Mouse (Mus musculus) heart, adult 11 months (tissue): ENCODE results near the gene Morf4l1.
"Not testable (repeated sequence)": the region's sequence is repeated elsewhere in the genome, so short reads cannot be mapped to it uniquely, and the experiment has no call there.

Experiments
- DNase-seq: peaks from one replicate; pipeline ENCODE4 v3.0.0; 2022

The Morf4l1 gene

GRCm38 (mm10) chr9:90113651-90114566, 665 bp downstream of the Morf4l1 start:
- DNase-seq: peak; percentile 99

DNA sequence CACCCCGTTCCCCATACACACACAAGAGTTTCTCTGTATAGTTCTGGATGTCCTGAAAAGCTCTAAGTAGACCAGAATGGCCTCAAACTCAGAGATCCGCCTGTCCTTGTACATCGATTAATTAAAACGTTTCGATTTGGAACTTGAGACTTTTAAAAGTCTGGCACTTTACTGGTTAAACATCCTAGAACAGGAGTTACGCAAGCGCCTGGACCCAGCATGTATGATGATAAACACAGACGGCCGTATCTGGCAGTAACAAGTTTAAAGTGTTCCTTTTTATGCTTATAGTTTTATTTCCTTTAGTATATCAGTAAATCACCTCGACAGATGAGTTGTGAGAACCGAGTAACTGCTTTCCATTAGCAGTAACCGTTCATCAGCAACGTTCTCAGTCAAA, 1.4 kb downstream of the Morf4l1 start:
- peak; percentile 87 for DNase-seq

- DNase-seq: no peak
Observed at GRCm38 (mm10) chr9:90109386-90109785, 5.2 kb downstream of the Morf4l1 start.

GRCm38 (mm10) chr9:90108272-90108671, 6.3 kb downstream of the Morf4l1 start:
- peak; percentile 57 for DNase-seq

GRCm38 (mm10) chr9:90106915-90107314, 7.7 kb downstream of the Morf4l1 start:
- DNase-seq: no peak

GRCm38 (mm10) chr9:90105462-90105861, 9.1 kb downstream of the Morf4l1 start:
- DNase-seq: no peak

DNA sequence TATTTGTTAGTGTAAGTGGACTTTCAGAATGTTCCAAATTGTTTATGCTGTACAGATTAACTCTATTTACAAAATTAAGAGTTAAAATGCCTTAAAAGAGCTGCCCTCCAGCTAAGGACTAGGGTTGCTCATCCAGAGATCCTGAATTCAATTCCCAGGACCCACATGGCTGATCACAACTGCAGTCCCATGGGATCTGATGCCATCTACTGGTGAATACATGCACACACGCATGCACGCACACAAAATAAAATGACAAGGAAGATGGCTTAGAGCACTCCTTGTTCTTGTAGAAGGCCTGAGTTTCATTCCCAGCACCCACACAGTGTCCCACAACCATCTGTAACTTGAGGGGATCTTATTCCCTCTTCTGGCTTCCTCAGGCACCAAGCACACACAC, 13.8 kb downstream of the Morf4l1 start:
- DNase-seq: no peak

DNA sequence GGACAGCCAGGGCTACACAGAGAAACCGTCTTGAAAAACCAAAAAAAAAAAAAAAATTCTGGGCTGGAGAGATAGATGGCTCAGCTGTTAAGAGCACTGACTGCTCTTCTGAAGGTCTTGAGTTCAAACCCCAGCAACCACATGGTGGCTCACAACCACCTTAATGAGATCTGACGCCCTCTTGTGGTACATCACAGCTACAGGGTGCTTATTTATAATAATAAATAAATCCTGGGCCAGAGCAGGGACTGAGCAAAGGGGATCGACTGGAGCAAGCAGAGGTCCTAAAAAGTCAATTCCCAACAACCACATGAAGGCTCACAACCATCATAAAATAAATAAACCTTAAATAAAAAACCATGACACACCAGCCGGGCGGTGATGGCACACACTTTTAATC, 15.6 kb downstream of the Morf4l1 start:
- DNase-seq: no peak

- DNase-seq: peak; percentile 63
Observed at GRCm38 (mm10) chr9:90089339-90090104, 25.1 kb downstream of the Morf4l1 start.

DNA sequence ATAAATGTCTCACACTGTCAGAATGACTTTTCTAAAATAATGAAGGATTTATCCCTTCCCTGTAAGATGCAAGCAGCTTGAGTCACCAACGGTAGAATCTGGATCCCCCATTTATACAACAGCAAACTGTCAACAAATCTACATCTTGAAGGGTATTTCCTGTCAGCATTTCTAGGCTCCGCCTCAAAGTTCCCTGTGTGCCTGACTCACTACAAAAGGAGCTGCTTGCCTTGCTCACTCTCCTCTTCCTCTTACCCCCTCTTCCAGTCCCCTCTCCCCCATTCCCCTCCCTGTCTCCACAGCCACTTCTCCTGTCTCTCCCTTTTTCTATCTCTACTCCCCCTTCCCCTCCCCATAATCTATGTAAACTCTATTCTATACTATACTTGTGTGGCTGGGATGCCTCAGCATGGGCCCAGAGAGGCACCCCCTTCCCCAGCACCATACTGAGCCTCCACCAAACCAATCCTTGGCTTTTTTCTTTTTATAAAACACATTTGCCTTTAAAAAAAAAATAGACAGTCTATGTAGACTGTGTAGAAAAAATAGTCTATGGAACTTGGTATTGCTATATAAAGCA, 26.6 kb downstream of the Morf4l1 start:
- peak; percentile 71 for DNase-seq

GRCm38 (mm10) chr9:90084766-90085468, 29.7 kb downstream of the Morf4l1 start:
- DNase-seq: peak; percentile 79

GRCm38 (mm10) chr9:90084152-90084551, 30.4 kb downstream of the Morf4l1 start:
- DNase-seq: no peak

- DNase-seq: peak; percentile 53
Observed at GRCm38 (mm10) chr9:90082992-90083391, 31.6 kb downstream of the Morf4l1 start.

- DNase-seq: peak; percentile 55
Observed at GRCm38 (mm10) chr9:90081961-90082360, 32.6 kb downstream of the Morf4l1 start.

- peak; percentile 92 for DNase-seq
Observed at GRCm38 (mm10) chr9:90076849-90077461, 37.6 kb downstream of the Morf4l1 start.

- peak; percentile 75 for DNase-seq
Observed at GRCm38 (mm10) chr9:90076131-90076530, 38.4 kb downstream of the Morf4l1 start.

DNA sequence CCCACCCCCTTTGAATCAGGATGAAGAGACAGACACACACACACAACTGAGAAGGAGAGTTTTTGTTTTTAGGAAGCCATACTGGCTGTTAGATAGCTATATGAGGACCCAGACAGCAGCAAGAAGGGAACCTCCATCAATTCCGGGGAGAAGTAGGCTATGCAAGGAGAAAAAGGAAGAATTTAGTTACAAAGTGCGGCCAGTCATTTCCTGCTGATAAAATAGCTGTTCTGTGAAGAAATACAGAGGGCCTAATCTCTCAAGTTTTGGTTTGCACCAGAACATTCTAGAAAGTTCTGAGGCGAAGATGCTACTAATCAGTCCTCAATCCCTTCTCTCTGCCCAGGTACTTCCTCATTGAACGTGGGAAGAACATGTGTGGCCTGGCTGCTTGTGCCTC, 39.2 kb downstream of the Morf4l1 start:
- DNase-seq: no peak

- no peak for DNase-seq
Observed at GRCm38 (mm10) chr9:90070174-90070573, 44.4 kb downstream of the Morf4l1 start.

DNA sequence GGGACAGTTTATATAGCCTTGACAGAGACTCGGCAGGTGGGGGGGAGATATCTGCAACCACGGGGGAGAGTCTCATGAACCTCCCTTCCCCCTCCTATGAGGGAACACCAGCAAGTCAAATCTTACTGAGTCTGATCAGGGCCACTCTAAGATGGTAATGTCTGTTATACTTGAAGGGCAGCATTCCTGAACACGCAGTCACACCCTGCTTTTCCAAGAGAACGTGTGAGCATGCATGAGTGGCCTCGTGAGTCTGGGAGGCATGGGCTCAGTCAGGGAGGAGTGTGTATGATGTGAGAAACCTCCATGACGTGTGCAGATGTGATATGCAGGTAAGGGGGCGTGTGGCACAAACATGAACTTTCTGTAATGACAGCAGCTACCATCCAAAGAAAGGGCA, 45.1 kb downstream of the Morf4l1 start:
- DNase-seq: peak; percentile 73

GRCm38 (mm10) chr9:90068786-90069185, 45.8 kb downstream of the Morf4l1 start:
- DNase-seq: peak; percentile 79

- DNase-seq: peak; percentile 85
Observed at GRCm38 (mm10) chr9:90067341-90067740, 47.2 kb downstream of the Morf4l1 start.

DNA sequence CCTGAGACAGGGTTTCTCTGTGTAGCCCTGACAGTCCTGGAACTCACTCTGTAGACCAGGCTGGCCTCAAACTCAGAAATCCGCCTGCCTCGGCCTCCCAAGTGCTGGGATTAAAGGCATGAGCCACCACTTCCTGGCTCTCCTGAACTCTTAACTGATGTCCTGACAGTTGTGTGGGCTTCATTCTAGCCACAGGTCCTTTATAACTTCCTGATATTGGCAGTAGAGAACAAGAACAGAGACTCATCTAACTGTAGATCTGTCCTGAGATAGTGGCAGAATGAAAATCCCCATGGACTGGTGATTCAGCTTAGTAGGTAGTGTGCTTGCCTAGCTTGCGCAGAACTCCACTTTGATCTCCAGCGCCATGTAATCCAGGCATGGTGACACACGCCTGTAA, 53.6 kb downstream of the Morf4l1 start:
- not testable (repeated sequence) for DNase-seq

DNA sequence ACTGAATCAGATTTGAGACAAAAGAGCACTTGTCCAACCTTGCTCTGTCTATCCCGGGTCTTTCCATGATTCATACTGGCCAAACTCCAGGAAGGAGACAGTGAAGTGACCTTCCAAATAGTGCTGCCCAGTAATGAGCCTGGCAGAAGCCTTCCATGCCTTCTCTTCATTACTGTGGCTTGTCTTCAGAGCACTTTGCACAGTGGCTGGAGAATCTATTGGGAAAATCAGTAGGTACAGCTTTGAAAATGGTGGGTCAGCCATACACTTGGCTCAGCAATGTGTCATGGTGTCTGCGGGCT, 54.0 kb downstream of the Morf4l1 start:
- DNase-seq: no peak
